Mouse (Mus musculus) lung, adult 10 weeks (tissue): ENCODE measurements around the gene Gm20403. TPM values are rescaled to one million over a fixed set of nuclear protein-coding genes. Genes with fewer than 3 reads are reported as not detected.

Experiments used
- polyA plus RNA-seq: library from polyadenylated mRNA; stranded (reverse); fragments of 350-450 nt; fragmentation: Illumina TruSeq; extraction: RNeasy Lipid Tissue Mini Kit (QIAGEN cat#74804); gene quantifications from one replicate; pipeline ENCODE4 v1.2.3, GENCODE M21; 2014; ENCODE audit warnings: low read depth, low replicate concordance; ENCODE audit not compliant: insufficient read depth

The Gm20403 gene
- not detected for polyA plus RNA-seq

DNA sequence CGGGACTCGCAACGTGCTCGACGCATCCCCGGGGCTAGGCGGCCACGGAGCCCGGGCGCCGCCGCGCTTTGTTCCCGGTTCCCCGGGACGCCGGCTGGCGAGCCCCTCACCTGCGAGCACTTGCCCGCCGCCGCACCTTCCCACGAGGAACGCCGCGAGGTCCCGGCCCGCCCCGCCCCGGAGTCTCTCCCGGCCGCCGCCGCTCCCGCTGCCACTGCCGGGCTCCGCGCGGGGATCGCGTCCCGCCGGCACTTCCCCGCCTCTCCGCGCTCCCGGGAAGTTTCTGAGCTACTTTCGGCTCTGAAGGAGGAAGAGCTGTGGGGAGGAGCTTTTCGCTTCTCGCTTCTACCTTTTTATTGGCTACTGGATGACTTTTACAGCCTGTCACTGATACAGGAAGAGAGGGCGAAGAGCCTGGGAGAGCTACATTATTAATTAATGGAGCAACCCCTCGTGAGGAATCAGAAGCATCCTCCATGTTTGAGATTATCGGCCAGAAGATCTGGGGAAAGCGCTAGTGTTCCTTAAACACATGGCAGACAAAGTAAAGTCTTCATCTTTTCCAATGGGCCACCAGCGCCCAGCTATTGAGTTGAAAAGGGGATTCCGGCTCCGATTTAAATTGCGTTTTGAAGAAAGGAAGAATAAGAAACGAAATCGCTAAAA, at the start of gene Gm20403:
Gene Gm20403 (minus strand): TSS at position 478 of the 666 bp plus-strand sequence.

GRCm38 (mm10) chr12:55013626-55014398, 27.5 kb upstream of the Gm20403 start, which contains the start of gene Baz1a:
Baz1a (minus strand) TSS chr12:55014348.

Other genes with a start within 250 kb of the Gm20403 start
- gene Snx6, start 190.8 kb downstream of the Gm20403 start, polyA plus RNA-seq: 49.5 TPM
- gene Cfl2, start 123.7 kb downstream of the Gm20403 start, polyA plus RNA-seq: 73.2 TPM
- 11.6 TPM for gene Baz1a, start 27.8 kb upstream of the Gm20403 start, polyA plus RNA-seq
- gene 2700097O09Rik, start 93.6 kb upstream of the Gm20403 start, polyA plus RNA-seq: 7.6 TPM
- gene Srp54a, start 93.7 kb upstream of the Gm20403 start, polyA plus RNA-seq: 47.2 TPM
- gene Fam177a, start 137.9 kb upstream of the Gm20403 start, polyA plus RNA-seq: 23.9 TPM
- 12.0 TPM for gene Srp54b, start 168.6 kb upstream of the Gm20403 start, polyA plus RNA-seq
- 3.3 TPM for gene 1700047I17Rik2, start 213.1 kb upstream of the Gm20403 start, polyA plus RNA-seq
- gene Srp54c, start 243.6 kb upstream of the Gm20403 start, polyA plus RNA-seq: 37.1 TPM